Mouse (Mus musculus) cerebellum, adult 2 months (tissue): Measurements from ENCODE around the gene Shank2. TPM values are rescaled to one million over a fixed set of nuclear protein-coding genes. Genes with fewer than 3 reads are reported as not detected.

Source experiments
- DNase-seq, 2 experiments: peaks; one replicate each; pipeline ENCODE4 v3.0.0; 2021
- H3K27ac ChIP-seq: fragments of 200-500 bp; 2 replicates; pipeline ENCODE4 v1.5.1; 2012; ENCODE audit warnings: low read length, control low read depth, inconsistent platforms; ENCODE audit not compliant: insufficient read depth
- H3K27me3 ChIP-seq: fragments of 200-500 bp; 2 replicates; pipeline ENCODE4 v1.6.1; 2012; ENCODE audit warnings: inconsistent platforms, mild to moderate bottlenecking, low read length, moderate library complexity; ENCODE audit not compliant: control insufficient read depth, insufficient read depth
- H3K4me1 ChIP-seq: fragments of 200-500 bp; 2 replicates; pipeline ENCODE4 v1.6.1; 2011; ENCODE audit warnings: low read length; ENCODE audit not compliant: control insufficient read depth, insufficient read depth
- H3K4me3 ChIP-seq: fragments of 200-500 bp; replicated peaks from 2 replicates; pipeline ENCODE3; 2011; ENCODE audit warnings: mild to moderate bottlenecking, low read depth, low read length, control low read depth; ENCODE audit not compliant: insufficient read depth
- CTCF ChIP-seq: fragments of 200-500 bp; IDR thresholded peaks from 2 replicates; pipeline ENCODE4 v1.5.1; 2011; ENCODE audit warnings: low read depth, mild to moderate bottlenecking, control low read depth, low read length, moderate library complexity, borderline replicate concordance; ENCODE audit not compliant: insufficient read depth
- POLR2A ChIP-seq: fragments of 200-500 bp; IDR thresholded peaks from 2 replicates; pipeline ENCODE4 v1.6.1; 2011; ENCODE audit warnings: low read length, control low read depth, borderline replicate concordance; ENCODE audit not compliant: insufficient read depth
- WGBS: fragments of 180-500 bp; shearing (Covaris S2); methylation state at CpG from one replicate; pipeline ENCODE4 v1.1.7; 2018; 5-methylcytosine and 5-hydroxymethylcytosine counted together
- polyA plus RNA-seq: library from polyadenylated mRNA; depleted of rRNA; stranded (reverse); fragments of >200 nt; gene quantifications from 2 replicates; pipeline ENCODE4 v1.2.3, GENCODE M21; 2012

Gene Shank2
- polyA plus RNA-seq, 1 experiment: 46.3 TPM

DNA sequence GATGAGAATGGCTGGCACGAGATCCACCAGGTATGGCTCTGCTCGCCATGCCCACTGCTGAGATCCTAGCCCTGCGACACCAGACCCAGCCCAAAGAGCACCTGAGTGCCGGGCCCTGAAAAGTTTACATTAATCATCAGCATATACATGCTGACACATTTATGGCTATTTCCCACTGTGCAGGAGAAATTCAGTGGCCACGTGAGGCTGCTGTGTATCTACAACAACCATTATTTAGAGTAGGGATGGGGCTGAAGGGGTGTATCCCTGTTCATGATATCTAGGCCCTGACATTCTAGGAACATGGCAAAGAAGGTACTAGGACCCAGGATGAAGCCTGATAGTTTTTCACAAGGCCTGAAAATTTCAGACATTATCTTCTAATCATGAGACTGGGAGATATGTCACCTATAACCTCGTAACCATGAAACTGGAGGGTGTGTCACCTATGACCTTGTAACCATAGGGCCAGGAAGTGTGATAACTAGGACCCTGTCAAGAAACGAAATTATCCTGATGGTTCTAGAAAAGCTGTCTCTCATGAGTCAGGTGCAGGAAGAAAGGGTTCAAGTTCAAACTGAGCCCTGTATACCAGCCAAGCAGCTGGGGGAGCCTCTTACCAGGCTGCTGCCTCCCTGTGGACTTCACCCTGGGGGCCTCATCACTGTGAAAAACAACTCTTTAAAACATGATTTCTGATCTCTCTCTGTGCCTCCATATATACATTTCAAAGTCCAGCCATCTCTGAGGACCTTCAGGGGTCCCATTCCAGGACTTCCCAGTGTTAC, 68.6 kb downstream of the Shank2 start:
- Histone ChIP-seq H3K27me3 (no peaks in the 10 kb centered on the region), H3K4me1 (no peaks in the 10 kb centered on the region), H3K4me3 (no peak overlapping the region), H3K27ac (no peak overlapping the region)
- 90% methylated on average over 7 of the region's 7 CpGs for WGBS
- TF ChIP-seq POLR2A (no peak), CTCF (no peak)
- no peak for DNase-seq

DNA sequence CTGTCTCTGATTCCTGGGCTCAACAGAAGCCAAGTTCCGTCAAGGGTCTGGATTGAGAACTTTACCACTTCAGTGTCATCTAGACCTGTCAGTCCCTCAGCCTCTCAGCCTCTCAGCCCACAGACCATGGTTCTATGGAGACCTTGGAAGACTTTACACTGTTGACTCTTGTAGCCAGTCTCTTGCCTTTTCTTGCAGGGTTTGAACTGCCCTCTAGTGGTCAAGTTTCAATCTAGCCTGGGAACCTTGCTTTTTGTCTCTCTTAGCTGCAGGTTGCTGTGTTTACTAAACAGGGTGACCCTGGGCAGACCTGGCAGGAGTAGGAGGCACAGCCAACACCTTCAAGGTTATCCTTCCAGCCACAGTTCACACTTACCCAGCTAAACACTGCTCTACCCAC, 70.5 kb downstream of the Shank2 start:
- no peaks in the 10 kb centered on the region for H3K27me3 ChIP-seq
- no peak overlapping the region for H3K4me3 ChIP-seq
- no peaks in the 10 kb centered on the region for H3K4me1 ChIP-seq
- 56% methylated on average over 1 of the region's 1 CpGs for WGBS
- H3K27ac ChIP-seq: no peak overlapping the region
- DNase-seq: peak in 1 of 2 experiments; percentile 29
- no peak for TF ChIP-seq POLR2A
- TF ChIP-seq CTCF: peak; percentile 32; the same call in 1 of the 2 replicates

GRCm38 (mm10) chr7:144072856-144073255, 71.1 kb downstream of the Shank2 start:
- 14% methylated on average over 2 of the region's 2 CpGs for WGBS
- no peak overlapping the region for H3K4me3 ChIP-seq
- peak; percentile 44 to 64 for DNase-seq
- H3K27me3 ChIP-seq: no peaks in the 10 kb centered on the region
- H3K27ac ChIP-seq: no peak overlapping the region
- H3K4me1 ChIP-seq: no peaks in the 10 kb centered on the region
- no peak for TF ChIP-seq CTCF
- no peak for TF ChIP-seq POLR2A

DNA sequence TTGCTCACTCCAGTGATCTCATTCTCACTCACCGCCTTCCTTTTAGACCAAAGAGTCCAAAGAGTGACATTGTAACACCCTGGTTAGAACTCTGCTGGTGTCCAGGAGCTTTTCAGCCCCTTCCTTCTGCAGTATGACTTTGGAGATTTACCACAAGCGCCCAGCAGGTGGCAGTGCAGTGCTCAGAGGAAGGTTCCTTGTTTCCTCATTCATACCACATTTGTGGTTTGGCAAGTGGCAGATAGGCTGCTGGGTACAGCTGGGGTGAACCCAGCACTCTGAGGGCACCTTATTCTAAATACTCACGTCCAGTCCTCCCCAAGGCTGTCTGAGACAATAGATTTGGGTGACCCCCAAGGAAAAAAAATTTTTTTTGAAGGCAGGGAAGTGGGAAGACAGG, 73.0 kb downstream of the Shank2 start:
- DNase-seq: peak; percentile 38 to 62
- H3K4me3 ChIP-seq: no peak overlapping the region
- TF ChIP-seq CTCF: peak; percentile 70
- TF ChIP-seq POLR2A: no peak
- H3K4me1 ChIP-seq: no peaks in the 10 kb centered on the region
- WGBS: 24% methylated on average over 3 of the region's 3 CpGs
- H3K27me3 ChIP-seq: no peaks in the 10 kb centered on the region
- H3K27ac ChIP-seq: no peak overlapping the region

- TF ChIP-seq POLR2A (no peak), CTCF (0 out of 2 replicates have a peak, but pooled peaks have one; percentile 3)
- no peak for DNase-seq
- WGBS: 84% methylated on average over 1 of the region's 1 CpGs
- H3K27me3 ChIP-seq: no peaks in the 10 kb centered on the region
- no peak overlapping the region for H3K4me3 ChIP-seq
- H3K27ac ChIP-seq: no peak overlapping the region
- no peaks in the 10 kb centered on the region for H3K4me1 ChIP-seq
These were observed 76.9 kb downstream of the Shank2 start for GRCm38 (mm10) chr7:144078661-144079060.

DNA sequence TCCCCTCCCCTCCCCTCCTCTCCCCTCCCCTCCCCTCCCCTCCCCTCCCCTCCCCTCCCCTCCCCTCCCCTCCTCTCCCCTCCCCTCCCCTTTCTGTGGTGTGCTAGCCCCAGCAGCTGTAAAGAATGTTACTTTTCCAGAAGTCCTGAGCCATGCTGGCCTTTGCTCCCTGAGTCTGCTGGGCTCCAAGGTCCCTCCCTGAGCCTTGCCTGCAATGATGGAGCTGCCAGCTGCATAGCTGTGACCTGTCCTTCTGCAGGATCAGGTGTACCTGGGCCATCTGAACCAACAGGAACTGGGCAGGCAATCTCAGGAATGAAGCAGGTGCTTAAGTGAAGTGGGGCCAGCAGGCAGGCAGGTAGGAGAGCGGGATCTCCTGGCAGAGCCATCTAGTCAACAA, 78.1 kb downstream of the Shank2 start:
- TF ChIP-seq CTCF (no peak), POLR2A (no peak)

DNA sequence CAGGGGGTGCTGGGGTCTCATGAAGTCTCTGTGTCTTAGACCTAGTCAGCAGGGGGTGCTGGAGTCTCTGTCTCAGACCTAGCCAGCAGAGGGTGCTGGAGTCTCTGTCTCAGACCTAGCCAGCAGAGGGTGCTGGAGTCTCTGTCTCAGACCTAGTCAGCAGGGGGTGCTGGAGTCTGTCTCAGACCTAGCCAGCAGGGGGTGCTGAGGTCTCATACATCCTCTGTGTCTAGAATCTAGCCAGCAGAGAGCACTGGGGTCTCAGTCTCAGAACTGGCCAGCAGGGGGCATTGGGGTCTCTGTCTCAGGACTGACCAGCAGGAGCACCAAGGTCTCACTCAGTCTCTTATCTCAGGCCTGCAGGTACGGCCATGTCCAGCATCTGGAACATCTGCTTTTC, 79.7 kb downstream of the Shank2 start:
- Histone ChIP-seq H3K4me3 (no peak overlapping the region), H3K27ac (no peak overlapping the region), H3K27me3 (no peaks in the 10 kb centered on the region), H3K4me1 (no peaks in the 10 kb centered on the region)
- TF ChIP-seq CTCF: 0 out of 2 replicates have a peak, but pooled peaks have one; percentile 9
- no peak for TF ChIP-seq POLR2A
- 86% methylated on average over 1 of the region's 1 CpGs for WGBS
- no peak for DNase-seq

More for the DNA sequence above, 78.1 kb downstream of the Shank2 start:
- 85% methylated on average over 1 of the region's 1 CpGs for WGBS
- no peak overlapping the region for H3K27ac ChIP-seq
- no peaks in the 10 kb centered on the region for H3K27me3 ChIP-seq
- no peak overlapping the region for H3K4me3 ChIP-seq
- no peak for DNase-seq
- H3K4me1 ChIP-seq: no peaks in the 10 kb centered on the region

- H3K4me3 ChIP-seq: no peak overlapping the region
- DNase-seq: peak in 1 of 2 experiments; percentile 17
- TF ChIP-seq CTCF (no peak), POLR2A (no peak)
- WGBS: 29% methylated on average over 2 of the region's 2 CpGs
- no peak overlapping the region for H3K27ac ChIP-seq
- H3K27me3 ChIP-seq: no peaks in the 10 kb centered on the region
- no peaks in the 10 kb centered on the region for H3K4me1 ChIP-seq
These were observed 80.2 kb downstream of the Shank2 start for GRCm38 (mm10) chr7:144081963-144082362.
